ENCODE assay signal across 8 mouse cellular contexts in the genomic region with DNA sequence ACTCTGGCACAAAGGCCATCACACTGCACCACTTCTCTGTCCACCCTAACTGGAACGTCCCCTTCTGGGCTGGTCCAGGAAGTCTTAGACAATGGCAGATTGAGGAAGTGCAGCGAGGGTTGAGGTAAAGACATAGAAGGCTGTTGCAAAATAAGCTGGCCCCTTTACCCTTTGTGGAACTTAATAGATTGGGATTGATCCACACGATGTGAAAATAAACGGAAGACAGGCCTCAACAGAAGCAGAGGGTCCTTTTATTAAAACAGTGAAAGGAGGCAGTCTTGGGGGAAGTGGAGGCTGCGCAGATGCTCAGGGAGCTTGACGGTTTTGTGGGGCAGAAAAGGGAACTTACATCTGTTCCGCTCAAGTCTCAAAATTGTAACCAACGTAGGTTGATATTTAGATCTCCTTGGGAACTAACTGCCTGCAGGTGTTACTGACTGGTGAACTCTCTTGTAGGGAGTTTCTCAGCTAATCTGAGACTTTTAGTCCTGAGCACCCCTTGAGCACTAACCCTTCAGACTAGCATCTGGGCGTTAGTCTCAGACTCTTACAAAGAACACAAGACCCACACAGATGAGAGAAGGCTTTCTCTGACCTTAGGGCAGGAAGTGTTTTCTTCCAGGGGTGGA. TPM values are rescaled to one million over a fixed set of nuclear protein-coding genes. Genes with fewer than 3 reads are reported as not detected.
A peak's percentile ranks its signal among the peaks of the same experiment; 100 is the strongest.
DNase-seq lines count a peak whose midpoint lies in the region; ATAC-seq and TF ChIP-seq lines count a peak whose summit lies in the region.

Apbb1ip (plus strand) TSS at position 546 of the 632 bp plus-strand sequence.

- peak within 1 kb of the TSS; percentile 96 for H3K4me2 ChIP-seq in midbrain, postnatal 0 days (ENCODE audit: low read depth, low read length, poor library complexity, severe bottlenecking)

- H3K79me2 ChIP-seq in liver, adult 2 months (ENCODE audit: control insufficient read depth, insufficient read depth, low read length), result no peaks in the 10 kb centered on the region

- peak; percentile 29 for ATAC-seq in frontal cortex, adult (ENCODE audit: low TSS enrichment)
- ATAC-seq in activated CD4-positive, CD25-positive, alpha-beta regulatory T cell, adult 4 months, result peak; percentile 42
- 0 out of 2 replicates have a peak, but pooled peaks have one; percentile 25 for ATAC-seq in midbrain, postnatal 0 days (ENCODE audit: low FRiP score)

- H3K9ac ChIP-seq in liver, adult 2 months (ENCODE audit: low read depth, low read length), result peak within 1 kb of the TSS; percentile 45
- H3K9ac ChIP-seq in midbrain, postnatal 0 days (replicated peaks; ENCODE audit: low read length, poor library complexity, severe bottlenecking), result peak within 1 kb of the TSS; percentile 52

- peak within 1 kb of the TSS; percentile 73 for H3K27ac ChIP-seq in heart, embryonic 10.5 days
- peak within 1 kb of the TSS; percentile 38 for H3K27ac ChIP-seq in liver, adult 2 months (replicated peaks; ENCODE audit: insufficient read depth, low read depth, low read length)
- H3K27ac ChIP-seq in midbrain, postnatal 0 days (ENCODE audit: low read depth, low read length), result no peak within 1 kb of the TSS

- H3K36me3 ChIP-seq in heart, embryonic 10.5 days, result no peaks in the 10 kb centered on the region
- H3K36me3 ChIP-seq in liver, adult 2 months (ENCODE audit: control insufficient read depth, insufficient read depth, low read length), result no peaks in the 10 kb centered on the region
- H3K36me3 ChIP-seq in midbrain, postnatal 0 days (ENCODE audit: insufficient read depth, low read length), result no peaks in the 10 kb centered on the region

- H3K27me3 ChIP-seq in heart, embryonic 10.5 days (ENCODE audit: insufficient read depth, poor library complexity, severe bottlenecking), result peaks cover 13% of the 10 kb centered on the region
- no peaks in the 10 kb centered on the region; the same call in 1 of the 2 replicates for H3K27me3 ChIP-seq in liver, adult 2 months (ENCODE audit: control insufficient read depth, insufficient read depth, low read length)
- H3K27me3 ChIP-seq in midbrain, postnatal 0 days (ENCODE audit: insufficient read depth, low read length), result no peaks in the 10 kb centered on the region

- no peak for TF ChIP-seq POLR2A in liver, adult 2 months (IDR thresholded peaks at IDR 0.05; ENCODE audit: extremely low read depth, insufficient read depth, low read length)

- no peak for DNase-seq in frontal cortex, postnatal 14 days (ENCODE audit: low spot score in 2 of 2)
- no peak for DNase-seq in heart, embryonic 10.5 days (ENCODE audit: low spot score)
- DNase-seq in liver, adult 2 months (ENCODE audit: extremely low read depth, low read depth, low spot score), result peak; percentile 27
- DNase-seq in midbrain, postnatal 0 days (ENCODE audit: low spot score), result no peak
- DNase-seq in thymus, postnatal 36 days, result peak; percentile 55 to 64
- DNase-seq in T-cell, adult 2 months (ENCODE audit: low spot score), result no peak

- WGBS in heart, embryonic 10.5 days, result 34% methylated on average over 9 of the region's 9 CpGs
- WGBS in liver, adult 2 months, result 34% methylated on average over 9 of the region's 9 CpGs
- WGBS in midbrain, postnatal 0 days, result 32% methylated on average over 9 of the region's 9 CpGs

- peak within 1 kb of the TSS; percentile 63 for H3K4me3 ChIP-seq in heart, embryonic 10.5 days
- peak within 1 kb of the TSS; percentile 52 for H3K4me3 ChIP-seq in liver, adult 2 months (ENCODE audit: insufficient read depth, low read depth, low read length)
- H3K4me3 ChIP-seq in midbrain, postnatal 0 days (ENCODE audit: low read depth, low read length), result peak within 1 kb of the TSS; percentile 47

- peaks cover 8% of the 10 kb centered on the region for H3K4me1 ChIP-seq in heart, embryonic 10.5 days
- no peaks in the 10 kb centered on the region for H3K4me1 ChIP-seq in liver, adult 2 months (ENCODE audit: control insufficient read depth, insufficient read depth, low read length)
- peaks cover 8% of the 10 kb centered on the region; the same call in 1 of the 2 replicates for H3K4me1 ChIP-seq in midbrain, postnatal 0 days (ENCODE audit: insufficient read depth, low read length)

- no peak for TF ChIP-seq CTCF in liver, adult 2 months (IDR thresholded peaks at IDR 0.05; ENCODE audit: low read depth, low read length)
- no peak for TF ChIP-seq CTCF in midbrain, postnatal 0 days (IDR thresholded peaks at IDR 0.05)

- H3K9me3 ChIP-seq in heart, embryonic 10.5 days, result no peaks in the 10 kb centered on the region
- no peaks in the 10 kb centered on the region for H3K9me3 ChIP-seq in midbrain, postnatal 0 days (ENCODE audit: low read length)

RNA-seq across cellular contexts. Expression of gene Apbb1ip, which starts in this region (rescaled TPM):
- polyA plus RNA-seq in activated CD4-positive, CD25-positive, alpha-beta regulatory T cell, adult 4 months (2017; shearing (Covaris generic)), result 10 to 100 TPM; 77.8 to 94.9 TPM
- 0.77 and 0.89 TPM in 2 replicates for polyA plus RNA-seq in heart, embryonic 10.5 days (2016; fragmentation: Nextera tagmentation; extraction: Ambion mirVana)
- 0.65 and 0.87 TPM in 2 replicates for total RNA-seq in liver, adult 2 months (2014; rRNA removed)
- polyA plus RNA-seq in liver, adult 2 months (2012; rRNA removed), result 0.44 and 0.64 TPM in 2 replicates
- 1.0 and 1.1 TPM in 2 replicates for total RNA-seq in midbrain, postnatal 0 days (2014; rRNA removed)
- polyA plus RNA-seq in midbrain, postnatal 0 days (2015; fragmentation: Nextera tagmentation; extraction: Ambion mirVana), result 1.4 and 1.7 TPM in 2 replicates

Comparison
In these comparisons a context has a peak if more than half of its experiments do, and no peak if none do; other contexts are left out.
1. RNA of gene Apbb1ip (polyA plus RNA-seq): 77.8 to 94.9 TPM in activated CD4-positive, CD25-positive, alpha-beta regulatory T cell, adult 4 months; 1.4 to 1.7 TPM in midbrain, postnatal 0 days, 0.77 to 0.89 TPM in heart, embryonic 10.5 days and 0.44 to 0.64 TPM in liver, adult 2 months; every median in the first group is over 10 times any median in the second.
2. Peak in DNase-seq, H3K4me3 ChIP-seq, H3K27ac ChIP-seq and H3K9ac ChIP-seq in liver, adult 2 months; RNA of the gene not detected or under 1 TPM.
3. DNase-seq: peak in thymus, postnatal 36 days (2 of 2); none in frontal cortex, postnatal 14 days (0 of 2), heart, embryonic 10.5 days (single experiment), midbrain, postnatal 0 days (single experiment) and T-cell, adult 2 months (single experiment).
4. Peak in every context shown above with its lines, with median percentiles within 50 percentile points of each other: ATAC-seq and H3K4me3 ChIP-seq.